Mouse (Mus musculus) limb, embryonic 10.5 days (tissue): ENCODE results near the gene Usp3. TPM values are rescaled to one million over a fixed set of nuclear protein-coding genes. Genes with fewer than 3 reads are reported as not detected.
A peak's percentile ranks its signal among the peaks of the same experiment; 100 is the strongest.

Source experiments
- DNase-seq: peaks from one replicate; pipeline ENCODE4 v3.0.0-alpha.2; 2017; ENCODE audit warnings: low spot score
- H3K27ac ChIP-seq: fragments of 300-500 bp; sonication (generic); 2 replicates; pipeline ENCODE4 v1.5.1; 2016; ENCODE audit warnings: mild to moderate bottlenecking
- H3K27me3 ChIP-seq: fragments of 300-500 bp; sonication (generic); 2 replicates; pipeline ENCODE4 v1.6.1; 2016; ENCODE audit warnings: low read depth, mild to moderate bottlenecking; ENCODE audit not compliant: poor library complexity, severe bottlenecking
- H3K36me3 ChIP-seq: fragments of 300-500 bp; sonication (generic); 2 replicates; pipeline ENCODE4 v1.6.1; 2016; ENCODE audit warnings: mild to moderate bottlenecking, moderate library complexity
- H3K4me1 ChIP-seq: fragments of 300-500 bp; sonication (generic); 2 replicates; pipeline ENCODE4 v1.6.1; 2016
- H3K4me3 ChIP-seq: fragments of 300-500 bp; sonication (generic); 2 replicates; pipeline ENCODE4 v1.5.1; 2016; ENCODE audit warnings: mild to moderate bottlenecking, moderate library complexity
- H3K9me3 ChIP-seq: fragments of 300-500 bp; sonication (generic); replicated peaks from 2 replicates; pipeline ENCODE4 v1.6.1; 2016; ENCODE audit warnings: mild to moderate bottlenecking
- WGBS: fragments of 180-500 bp; shearing (Covaris S2); methylation state at CpG from one replicate; pipeline ENCODE4 v1.1.7; 2016; 5-methylcytosine and 5-hydroxymethylcytosine counted together
- polyA plus RNA-seq: library from polyadenylated mRNA; unstranded; fragments of >200 nt; fragmentation: Nextera tagmentation; extraction: Ambion mirVana; gene quantifications from 2 replicates; pipeline ENCODE4 v1.2.1, GENCODE M21; 2016

Usp3 gene
- polyA plus RNA-seq, 1 experiment from 2014 or later, result 105 TPM

DNA sequence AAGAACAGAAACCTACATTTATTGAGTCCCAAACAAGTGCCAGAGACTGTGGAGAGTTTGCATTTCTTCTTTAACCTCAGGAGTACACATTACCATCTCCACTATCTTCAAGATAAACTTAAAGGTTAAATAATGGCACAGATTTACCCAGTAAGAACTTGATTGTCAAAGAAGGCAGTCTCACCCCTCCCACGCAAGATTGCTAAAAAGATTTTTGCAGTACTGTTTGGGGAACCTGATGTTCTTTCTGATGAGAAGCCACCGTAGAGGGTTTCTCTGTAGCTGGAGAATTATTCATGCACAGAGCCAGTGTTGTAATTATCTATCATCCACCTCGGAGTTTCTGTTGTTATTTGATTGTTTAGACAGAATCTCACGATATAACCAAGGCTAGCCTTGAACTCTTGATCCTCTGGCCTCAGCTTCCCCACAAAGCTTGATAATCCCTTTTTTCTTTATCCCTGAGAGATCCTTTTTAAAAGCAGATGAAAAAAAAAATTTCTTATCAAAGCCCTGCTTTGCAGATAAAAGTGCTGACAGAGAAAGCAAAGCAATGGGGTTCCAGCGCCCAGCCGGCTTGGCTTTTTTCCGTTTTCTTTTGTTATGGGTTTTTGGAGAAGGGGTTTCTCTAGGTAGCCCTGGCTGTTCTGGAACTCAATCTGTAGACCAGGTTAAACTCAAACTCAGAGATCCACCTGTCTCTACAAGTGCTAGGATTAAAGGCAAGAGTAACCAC lies 4.7 kb upstream of the Usp3 start:
- no peaks in the 10 kb centered on the region for H3K36me3 ChIP-seq
- no peak overlapping the region for H3K4me3 ChIP-seq
- peaks cover 70% of the 10 kb centered on the region for H3K4me1 ChIP-seq
- no peaks in the 10 kb centered on the region for H3K27me3 ChIP-seq
- DNase-seq, result no peak
- no peak overlapping the region for H3K27ac ChIP-seq
- 42% methylated on average over 7 of the region's 7 CpGs for WGBS
- H3K9me3 ChIP-seq, result no peaks in the 10 kb centered on the region

DNA sequence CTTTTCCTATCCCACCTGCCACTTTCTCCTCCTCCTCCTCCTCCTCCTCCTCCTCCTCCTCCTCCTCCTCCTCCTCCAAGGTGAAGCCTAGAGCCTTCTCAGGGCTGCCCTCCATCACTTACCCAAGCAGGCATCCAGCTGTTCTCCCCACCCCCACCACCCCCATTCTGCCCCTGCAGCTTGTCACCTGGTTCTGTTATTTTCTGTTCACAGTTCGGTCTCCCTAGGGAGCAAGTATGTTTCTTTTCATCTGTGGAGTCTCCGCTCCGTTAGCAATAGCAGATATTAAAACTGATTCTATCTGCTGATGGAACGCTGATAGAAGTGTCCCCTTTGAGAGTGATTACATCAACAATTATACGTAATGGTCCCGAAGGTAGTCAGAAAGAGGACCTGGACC lies 4.1 kb upstream of the Usp3 start:
- Histone ChIP-seq H3K27me3 (no peaks in the 10 kb centered on the region), H3K4me3 (peak overlapping the region; percentile 25), H3K9me3 (no peaks in the 10 kb centered on the region), H3K4me1 (peaks cover 70% of the 10 kb centered on the region), H3K27ac (peak overlapping the region; percentile 79; the same call in 1 of the 2 replicates), H3K36me3 (no peaks in the 10 kb centered on the region)
- 15% methylated on average over 6 of the region's 6 CpGs for WGBS
- peak; percentile 32 for DNase-seq

DNA sequence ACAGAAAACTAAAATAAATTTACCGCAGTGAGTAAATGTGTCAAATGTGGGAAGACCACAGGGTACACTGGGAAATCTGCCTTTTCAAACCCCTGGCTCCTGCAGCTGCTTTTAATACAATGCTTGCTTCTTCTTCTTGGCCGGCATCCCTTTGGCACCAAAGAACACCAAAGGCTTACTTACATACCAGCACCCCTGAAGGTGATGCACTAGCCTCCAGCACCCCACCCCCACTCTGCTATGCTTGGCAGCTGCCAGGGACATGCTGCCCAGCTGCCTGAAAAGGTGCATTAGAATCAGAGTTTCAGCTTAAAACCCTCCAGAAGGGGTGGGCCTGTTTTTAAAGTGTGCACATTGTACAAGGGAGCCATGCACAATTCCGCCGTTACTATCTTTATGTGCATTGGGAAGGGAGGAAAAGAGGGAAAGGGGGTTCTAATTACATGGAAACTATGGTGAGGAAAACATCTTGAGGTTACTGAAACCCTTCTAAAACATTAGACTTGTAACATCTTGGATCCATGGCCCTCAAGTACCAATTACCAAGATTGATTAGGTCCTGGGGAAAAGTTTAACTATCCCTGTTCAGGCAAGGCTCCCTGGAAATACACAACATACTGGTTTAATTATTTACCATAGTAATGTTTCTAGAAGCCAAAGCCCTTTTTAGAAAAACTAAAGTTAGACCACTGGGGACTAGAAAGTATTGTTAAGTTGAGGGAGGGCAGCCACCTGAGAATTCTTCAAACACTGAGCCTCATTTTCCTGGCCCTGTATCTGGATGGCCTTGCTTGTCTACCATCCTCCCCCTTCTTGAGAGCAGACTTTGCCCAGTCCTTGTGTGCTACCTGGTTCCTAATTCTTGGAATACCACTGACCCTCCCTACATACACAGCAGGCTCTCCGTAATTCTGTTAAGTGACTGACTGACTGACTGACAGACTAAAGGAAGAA lies 3.1 kb upstream of the Usp3 start:
- WGBS, result 23% methylated on average over 5 of the region's 5 CpGs
- H3K9me3 ChIP-seq, result no peaks in the 10 kb centered on the region
- peak overlapping the region; percentile 25 for H3K4me3 ChIP-seq
- H3K27me3 ChIP-seq, result no peaks in the 10 kb centered on the region
- H3K36me3 ChIP-seq, result no peaks in the 10 kb centered on the region
- DNase-seq, result peak; percentile 56
- peaks cover 74% of the 10 kb centered on the region for H3K4me1 ChIP-seq
- peak overlapping the region; percentile 79 for H3K27ac ChIP-seq

DNA sequence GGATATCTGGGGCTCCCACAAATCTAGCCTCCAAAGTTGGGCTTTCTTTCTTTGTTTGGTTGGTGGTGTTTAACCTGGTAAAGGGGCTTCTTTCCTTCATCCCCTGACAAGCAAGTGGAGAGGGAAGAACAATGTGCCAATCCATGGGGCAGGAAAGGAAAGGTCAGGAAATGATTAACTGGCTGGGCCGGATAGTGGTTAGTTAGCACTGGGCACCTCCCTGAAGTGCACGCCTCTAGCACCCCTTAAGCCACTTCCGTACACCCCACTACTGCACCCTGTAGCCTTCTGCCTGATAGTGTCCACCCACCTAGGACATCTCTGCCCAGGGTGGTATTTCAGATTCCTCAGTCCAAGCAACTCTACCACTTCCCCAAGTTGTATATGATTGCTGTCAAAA lies 1.1 kb upstream of the Usp3 start:
- DNase-seq, result peak; percentile 29
- 87% methylated on average over 3 of the region's 3 CpGs for WGBS
- H3K9me3 ChIP-seq, result no peaks in the 10 kb centered on the region
- peak overlapping the region; percentile 100; the same call in 1 of the 2 replicates for H3K27ac ChIP-seq
- no peaks in the 10 kb centered on the region for H3K36me3 ChIP-seq
- H3K4me3 ChIP-seq, result peak overlapping the region; percentile 96
- peaks cover 80% of the 10 kb centered on the region for H3K4me1 ChIP-seq
- H3K27me3 ChIP-seq, result no peaks in the 10 kb centered on the region

DNA sequence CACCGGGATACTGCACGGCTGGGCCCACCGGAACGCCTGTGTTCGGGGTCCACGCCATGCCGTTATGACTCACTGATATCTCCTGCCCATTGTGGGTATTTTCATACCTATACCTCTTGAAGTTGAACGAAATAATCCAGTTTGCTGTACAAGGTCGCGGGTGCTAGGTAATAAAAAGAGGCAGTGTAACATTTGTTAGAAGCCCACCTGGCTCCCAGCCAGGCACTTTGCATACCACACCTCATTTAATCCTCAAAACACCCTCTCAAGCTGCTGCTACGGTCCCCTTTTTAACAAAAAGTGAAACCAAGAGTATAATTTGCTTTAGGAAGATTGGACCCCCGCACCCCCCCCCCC lies 649 bp upstream of the Usp3 start:
- Histone ChIP-seq H3K27me3 (no peaks in the 10 kb centered on the region), H3K4me3 (peak overlapping the region; percentile 96), H3K9me3 (no peaks in the 10 kb centered on the region), H3K4me1 (peaks cover 79% of the 10 kb centered on the region), H3K27ac (peak overlapping the region; percentile 100), H3K36me3 (no peaks in the 10 kb centered on the region)
- DNase-seq, result no peak
- WGBS, result 8% methylated on average over 12 of the region's 12 CpGs

DNA sequence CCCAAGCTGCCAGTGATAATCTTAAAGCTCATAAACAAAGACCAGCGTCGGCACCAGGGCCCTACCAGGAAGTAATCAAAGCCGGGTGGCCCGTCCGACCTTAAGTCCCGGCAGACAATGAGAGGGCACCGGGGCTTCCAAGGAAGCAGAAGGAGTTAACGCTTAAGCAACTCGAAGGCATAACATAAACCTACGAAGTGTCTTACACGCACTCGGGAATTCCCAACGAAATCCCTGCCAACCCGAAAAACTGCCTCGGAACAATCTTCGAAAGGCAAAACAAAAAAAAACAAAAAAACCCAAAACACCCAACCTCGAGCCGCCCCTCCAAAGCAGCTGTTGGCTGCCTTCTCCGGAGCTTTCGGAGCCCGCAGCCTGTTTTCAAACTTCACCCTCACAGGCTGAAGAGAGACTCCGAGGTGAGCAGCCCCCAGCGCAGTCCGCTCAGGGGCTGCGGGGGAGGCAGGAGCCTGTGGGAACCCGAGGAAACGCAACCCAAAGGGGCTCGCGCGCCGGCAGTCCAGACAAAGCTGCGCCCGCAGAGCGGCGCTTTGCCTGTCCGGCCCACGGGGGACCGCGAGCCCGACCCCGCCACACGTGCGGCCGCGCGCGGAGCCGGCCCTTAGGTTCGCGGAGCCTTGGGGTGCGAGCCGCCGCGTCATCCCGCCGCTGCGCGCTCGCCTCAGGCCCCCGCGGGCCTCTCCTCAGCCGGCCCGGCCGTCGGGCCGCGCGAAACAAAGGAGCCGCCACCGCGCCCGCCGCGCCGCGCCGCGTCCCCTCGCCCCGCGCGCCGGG lies 894 bp downstream of the Usp3 start:
- DNase-seq, result peak; percentile 72
- H3K27ac ChIP-seq, result peak overlapping the region; percentile 100
- no peaks in the 10 kb centered on the region for H3K27me3 ChIP-seq
- H3K36me3 ChIP-seq, result no peaks in the 10 kb centered on the region
- H3K4me3 ChIP-seq, result peak overlapping the region; percentile 96
- WGBS, result under 1% methylated on average over 82 of the region's 83 CpGs
- H3K9me3 ChIP-seq, result no peaks in the 10 kb centered on the region
- H3K4me1 ChIP-seq, result peaks cover 80% of the 10 kb centered on the region

DNA sequence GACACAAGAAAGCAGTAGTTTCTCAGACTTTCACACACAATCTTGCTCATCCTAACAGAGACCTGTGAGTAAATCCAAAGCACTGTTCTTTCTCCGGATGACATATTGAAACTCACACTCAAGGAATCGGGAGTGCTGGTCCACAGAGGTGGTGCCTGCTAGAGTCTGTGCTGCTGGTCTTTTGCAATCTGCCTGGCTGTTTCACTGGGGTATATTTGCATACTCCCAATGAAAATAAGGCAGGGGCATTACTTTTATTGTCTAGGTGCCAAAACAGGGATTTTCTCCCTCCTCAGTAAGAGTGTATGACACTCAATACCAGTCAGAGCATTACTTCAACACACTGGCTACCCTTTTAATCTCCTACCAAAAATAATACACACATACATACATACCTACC lies 2.9 kb downstream of the Usp3 start:
- peak overlapping the region; percentile 14; the same call in 1 of the 2 replicates for H3K4me3 ChIP-seq
- no peak for DNase-seq
- WGBS, result 68% methylated on average over 2 of the region's 2 CpGs
- no peaks in the 10 kb centered on the region for H3K36me3 ChIP-seq
- no peak overlapping the region for H3K27ac ChIP-seq
- H3K9me3 ChIP-seq, result no peaks in the 10 kb centered on the region
- no peaks in the 10 kb centered on the region for H3K27me3 ChIP-seq
- H3K4me1 ChIP-seq, result peaks cover 66% of the 10 kb centered on the region

DNA sequence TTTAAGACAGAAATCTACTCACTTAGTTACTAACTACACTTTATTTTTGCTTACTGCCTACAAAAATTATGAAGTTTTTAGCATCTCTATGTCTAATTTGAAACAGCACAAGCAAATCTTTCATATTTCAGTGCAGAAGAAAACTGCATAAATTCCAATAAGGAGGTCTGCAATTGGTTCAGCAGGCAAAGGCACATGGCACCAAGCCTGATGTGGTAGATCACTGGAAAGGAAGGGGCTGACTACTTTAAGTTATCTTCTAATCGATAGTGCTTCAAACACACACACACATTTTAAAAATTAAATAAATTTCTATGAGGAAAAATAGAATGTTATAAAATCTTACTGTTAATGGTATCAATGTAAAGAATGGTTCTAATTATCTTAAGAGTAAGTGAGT lies 5.9 kb downstream of the Usp3 start:
- whole genome bisulfite sequencing, result 95% methylated on average over 1 of the region's 1 CpGs
- H3K4me1 ChIP-seq, result peaks cover 44% of the 10 kb centered on the region
- DNase-seq, result no peak

DNA sequence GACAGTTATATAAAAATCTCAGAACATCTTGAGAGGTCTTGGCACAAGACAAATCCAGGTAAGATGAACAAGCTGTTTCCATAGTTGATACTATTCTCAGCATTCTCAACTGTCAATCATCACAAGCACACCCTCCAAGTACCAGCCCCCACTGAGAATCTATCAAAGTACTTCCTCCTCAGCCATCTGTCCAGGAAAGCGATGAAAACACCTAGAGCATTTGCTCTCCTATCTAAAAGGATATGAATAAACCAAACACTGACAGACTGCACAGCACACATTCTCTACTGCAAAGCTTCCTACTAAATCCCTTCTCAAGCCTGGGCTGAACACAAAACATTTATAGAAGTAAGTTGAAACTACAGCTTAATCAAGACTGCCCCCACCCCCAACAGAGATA lies 6.4 kb downstream of the Usp3 start:
- no peak for DNase-seq
- H3K9me3 ChIP-seq, result no peaks in the 10 kb centered on the region
- H3K27ac ChIP-seq, result no peak overlapping the region
- WGBS, result 73% methylated on average over 1 of the region's 1 CpGs
- no peaks in the 10 kb centered on the region for H3K27me3 ChIP-seq
- no peak overlapping the region for H3K4me3 ChIP-seq
- peaks cover 44% of the 10 kb centered on the region for H3K4me1 ChIP-seq
- peaks cover 8% of the 10 kb centered on the region for H3K36me3 ChIP-seq

More for the DNA sequence above, 5.9 kb downstream of the Usp3 start:
- Histone ChIP-seq H3K27me3 (no peaks in the 10 kb centered on the region), H3K27ac (no peak overlapping the region), H3K36me3 (peaks cover 8% of the 10 kb centered on the region), H3K4me3 (no peak overlapping the region), H3K9me3 (no peaks in the 10 kb centered on the region)

DNA sequence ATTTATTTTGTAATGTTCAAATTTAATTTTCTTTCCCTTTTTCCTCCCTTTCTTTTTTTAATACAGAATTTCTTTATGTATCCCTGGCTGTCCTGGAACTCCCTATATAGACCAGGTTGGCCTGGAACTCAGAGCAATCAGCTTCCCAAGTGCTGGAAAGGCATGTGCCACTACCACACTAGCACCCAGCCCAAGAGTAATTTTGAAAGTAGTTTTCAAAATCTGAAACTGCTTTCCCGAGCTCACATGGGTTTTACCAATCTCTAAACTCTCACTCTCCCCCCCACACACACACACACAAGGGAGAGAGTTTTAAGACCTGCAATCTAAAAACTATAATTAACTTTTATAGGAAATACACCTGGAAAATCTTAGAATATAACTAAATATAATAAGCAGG lies 7.8 kb downstream of the Usp3 start:
- no peak for DNase-seq
- Histone ChIP-seq H3K27me3 (no peaks in the 10 kb centered on the region), H3K4me1 (peaks cover 32% of the 10 kb centered on the region), H3K36me3 (peaks cover 11% of the 10 kb centered on the region), H3K27ac (no peak overlapping the region), H3K9me3 (no peaks in the 10 kb centered on the region), H3K4me3 (no peak overlapping the region)
- WGBS, result 79% methylated on average over 1 of the region's 1 CpGs

DNA sequence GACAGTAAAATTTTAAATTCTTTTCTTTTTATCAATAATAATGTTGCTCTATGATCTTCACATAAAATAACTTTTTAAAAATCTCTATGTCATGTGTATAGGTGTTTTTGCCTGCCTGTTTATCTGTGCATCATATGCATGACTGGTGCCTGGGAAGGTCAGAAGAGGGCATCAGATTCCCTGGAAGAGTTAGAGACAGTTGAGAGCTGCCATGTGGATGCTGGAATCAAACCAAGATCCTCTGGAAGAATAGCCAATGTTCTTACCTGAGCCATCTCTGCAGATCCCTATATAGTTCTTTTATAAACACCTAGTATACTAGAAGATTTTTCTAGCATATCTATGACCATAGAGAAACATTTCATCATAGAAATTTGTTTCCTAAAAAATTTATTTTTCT lies 8.8 kb downstream of the Usp3 start:
- Histone ChIP-seq H3K9me3 (no peaks in the 10 kb centered on the region), H3K4me3 (no peak overlapping the region), H3K27ac (no peak overlapping the region), H3K4me1 (peaks cover 24% of the 10 kb centered on the region), H3K36me3 (peaks cover 16% of the 10 kb centered on the region), H3K27me3 (no peaks in the 10 kb centered on the region)
- DNase-seq, result no peak

DNA sequence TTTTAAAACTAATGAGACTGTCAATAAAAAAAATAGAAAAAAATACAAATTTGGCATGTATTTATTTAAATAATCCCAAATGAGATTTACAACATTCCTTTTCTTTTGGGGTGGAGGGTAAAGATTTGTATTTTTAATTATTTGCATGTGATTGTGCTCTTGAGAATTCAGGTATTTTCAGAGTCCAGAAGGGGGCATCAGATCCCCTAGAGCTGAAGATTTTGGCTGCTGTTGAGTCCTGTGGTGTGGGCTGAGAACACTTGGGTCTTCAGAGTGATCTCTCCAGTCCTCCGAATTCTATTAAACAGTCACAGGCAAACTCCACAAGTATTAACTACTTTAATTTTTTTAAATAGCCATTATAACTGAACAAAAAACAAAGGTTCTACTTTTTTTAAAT lies 9.7 kb downstream of the Usp3 start:
- Histone ChIP-seq H3K27me3 (no peaks in the 10 kb centered on the region), H3K9me3 (no peaks in the 10 kb centered on the region), H3K4me1 (peaks cover 16% of the 10 kb centered on the region), H3K4me3 (no peak overlapping the region), H3K36me3 (peaks cover 20% of the 10 kb centered on the region), H3K27ac (no peak overlapping the region)
- DNase-seq, result no peak
- WGBS, result 92% methylated on average over 1 of the region's 1 CpGs
